Mouse (Mus musculus) lung, postnatal 0 days (tissue): ENCODE results near the gene Trappc2l.

ENCODE experiments used
- CTCF ChIP-seq: IDR thresholded peaks from 2 replicates; pipeline ENCODE4 v1.5.1; 2016; ENCODE audit warnings: antibody characterized with exemption, mild to moderate bottlenecking
- EP300 ChIP-seq: IDR thresholded peaks from 2 replicates; pipeline ENCODE4 v1.6.1; 2016; ENCODE audit warnings: antibody characterized with exemption, mild to moderate bottlenecking, control low read depth

GRCm38 (mm10) chr8:122573577-122573976 is 37.9 kb upstream of the Trappc2l start:
- TF ChIP-seq EP300 (no peak), CTCF (no peak)
